Mouse (Mus musculus) subcutaneous adipose tissue, adult 2 months (tissue): ENCODE results near the gene Cd300lb. TPM values are rescaled to one million over a fixed set of nuclear protein-coding genes. Genes with fewer than 3 reads are reported as not detected.

ENCODE experiments used
- polyA plus RNA-seq: library from polyadenylated mRNA; depleted of rRNA; stranded (reverse); fragments of >200 nt; gene quantifications from 2 replicates; pipeline ENCODE4 v1.2.3, GENCODE M21; 2012; ENCODE audit warnings: low replicate concordance; rRNA removed

Cd300lb gene
- polyA plus RNA-seq = 4.8 and 6.8 TPM in 2 replicates

GRCm38 (mm10) chr11:114934144-114934543 is at the start of gene Cd300lb:
Gene Cd300lb, minus strand, starts transcription at chr11:114934386.

GRCm38 (mm10) chr11:114968752-114969207 is 34.6 kb upstream of the Cd300lb start, which contains the start of gene Cd300c:
Gene Cd300c, minus strand, starts transcription at chr11:114969157.

GRCm38 (mm10) chr11:114889991-114890518 is 44.1 kb downstream of the Cd300lb start, which contains the start of gene Cd300a:
Gene Cd300a, plus strand, starts transcription at chr11:114890041.

Other genes starting within 250 kb of the Cd300lb start
- gene Dnaic2, start 207.0 kb downstream of the Cd300lb start, polyA plus RNA-seq = 2.0 and 4.2 TPM in 2 replicates
- 1.3 and 2.2 TPM in 2 replicates for gene Kif19a, start 169.0 kb downstream of the Cd300lb start, polyA plus RNA-seq
- gene Btbd17, start 138.4 kb downstream of the Cd300lb start, polyA plus RNA-seq = 0.67 and 0.78 TPM in 2 replicates
- 0.12 TPM in 1 of 2 replicates, not detected in the other for gene Gpr142, start 135.5 kb downstream of the Cd300lb start, polyA plus RNA-seq
- 20.8 and 50.7 TPM in 2 replicates for gene Gprc5c, start 83.2 kb downstream of the Cd300lb start, polyA plus RNA-seq
- 3.3 and 4.1 TPM in 2 replicates for gene Cd300a, start 44.3 kb downstream of the Cd300lb start, polyA plus RNA-seq
- gene Cd300c, start 34.8 kb upstream of the Cd300lb start, polyA plus RNA-seq = 0.54 TPM in 1 of 2 replicates, not detected in the other
- 4.3 and 5.3 TPM in 2 replicates for gene Cd300ld, start 55.5 kb upstream of the Cd300lb start, polyA plus RNA-seq
- 6.8 and 17.5 TPM in 2 replicates for gene Cd300c2, start 67.5 kb upstream of the Cd300lb start, polyA plus RNA-seq
- gene Cd300ld2, start 81.8 kb upstream of the Cd300lb start, polyA plus RNA-seq = 1.4 and 3.3 TPM in 2 replicates
- 3.3 TPM in 2 replicates for gene Cd300ld4, start 92.6 kb upstream of the Cd300lb start, polyA plus RNA-seq
- 7.1 and 7.3 TPM in 2 replicates for gene Cd300ld5, start 103.4 kb upstream of the Cd300lb start, polyA plus RNA-seq
- 72.6 and 85.8 TPM in 2 replicates for gene Cd300ld3, start 114.0 kb upstream of the Cd300lb start, polyA plus RNA-seq
- gene Cd300e, start 127.8 kb upstream of the Cd300lb start, polyA plus RNA-seq = 0.20 and 0.30 TPM in 2 replicates
- gene Rab37, start 157.0 kb upstream of the Cd300lb start, polyA plus RNA-seq = 0.99 and 1.1 TPM in 2 replicates
- gene Cd300lf, start 199.6 kb upstream of the Cd300lb start, polyA plus RNA-seq = 0.75 and 6.3 TPM in 2 replicates
- 12.4 and 42.5 TPM in 2 replicates for gene Slc9a3r1, start 229.0 kb upstream of the Cd300lb start, polyA plus RNA-seq